Mouse (Mus musculus) heart, adult 8-10 months (tissue): ENCODE measurements around the gene Ifih1. TPM values are rescaled to one million over a fixed set of nuclear protein-coding genes. Genes with fewer than 3 reads are reported as not detected.
A peak's percentile ranks its signal among the peaks of the same experiment; 100 is the strongest.

Source experiments
- DNase-seq: peaks from one replicate; pipeline ENCODE4 v3.0.0; 2022; ENCODE audit warnings: low spot score
- total RNA-seq, 4 experiments: library from RNA; stranded (reverse); gene quantifications; 2 replicates each; pipeline ENCODE4 v1.2.4; 2022

The Ifih1 gene
- total RNA-seq, 4 experiments from 2014 or later: 4.7 to 8.1 (median 6.3) TPM

DNA sequence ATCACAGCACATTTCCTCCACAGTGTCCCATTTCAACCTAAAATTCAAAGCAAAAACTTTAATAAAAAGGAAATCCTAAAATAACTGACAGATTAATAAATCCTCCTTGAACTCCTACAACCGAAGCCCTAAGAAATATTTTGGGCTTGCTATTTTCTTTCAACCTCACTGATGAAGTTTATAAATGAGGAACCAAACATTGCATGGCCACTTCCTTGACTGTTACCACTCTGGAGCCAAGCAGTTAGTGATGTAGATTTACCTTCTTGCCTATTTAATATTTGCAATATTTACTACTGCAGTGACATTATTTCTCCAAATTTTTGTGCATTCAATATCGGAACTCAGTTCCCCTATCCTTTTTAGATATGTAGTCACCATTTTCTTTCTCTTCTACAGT lies 6.2 kb downstream of the Ifih1 start:
- no peak for DNase-seq

DNA sequence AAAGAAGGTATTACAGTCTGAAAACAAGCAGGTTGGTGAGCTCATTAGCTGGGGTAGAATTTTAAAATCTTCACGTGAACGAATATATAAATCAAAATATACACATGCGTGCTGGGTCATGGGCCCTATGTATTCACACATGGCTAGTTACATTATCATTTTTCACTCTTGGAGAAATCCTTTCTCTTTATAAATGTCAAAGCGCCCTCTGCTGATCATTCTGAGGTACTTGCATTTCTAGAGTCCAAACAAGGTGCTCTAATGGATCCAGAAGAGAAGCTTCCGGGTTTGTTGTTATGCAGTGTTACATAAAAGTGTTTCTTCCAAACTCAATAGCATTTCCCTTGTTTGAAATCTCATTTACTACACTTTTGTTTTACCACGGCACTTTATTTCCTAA lies 15.6 kb downstream of the Ifih1 start:
- DNase-seq: peak; percentile 40

DNA sequence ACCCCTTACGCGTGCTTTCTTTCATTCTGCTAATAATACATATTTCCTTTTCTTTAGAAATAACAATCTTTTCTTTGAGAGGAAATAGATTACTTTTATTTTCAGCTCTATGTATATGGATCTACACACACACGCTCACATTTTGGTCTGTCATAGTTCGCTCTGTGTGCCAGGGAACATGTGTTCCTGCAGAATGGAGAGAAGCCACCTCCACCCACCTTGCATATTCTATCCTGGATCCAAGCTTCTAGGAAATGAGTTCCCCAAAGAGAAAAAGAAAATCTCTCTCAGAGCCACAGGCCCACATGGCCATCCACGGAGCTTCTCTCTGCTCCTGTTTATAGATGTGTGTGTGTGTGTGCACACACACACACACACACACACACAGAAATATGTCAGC lies 17.7 kb downstream of the Ifih1 start:
- DNase-seq: no peak

DNA sequence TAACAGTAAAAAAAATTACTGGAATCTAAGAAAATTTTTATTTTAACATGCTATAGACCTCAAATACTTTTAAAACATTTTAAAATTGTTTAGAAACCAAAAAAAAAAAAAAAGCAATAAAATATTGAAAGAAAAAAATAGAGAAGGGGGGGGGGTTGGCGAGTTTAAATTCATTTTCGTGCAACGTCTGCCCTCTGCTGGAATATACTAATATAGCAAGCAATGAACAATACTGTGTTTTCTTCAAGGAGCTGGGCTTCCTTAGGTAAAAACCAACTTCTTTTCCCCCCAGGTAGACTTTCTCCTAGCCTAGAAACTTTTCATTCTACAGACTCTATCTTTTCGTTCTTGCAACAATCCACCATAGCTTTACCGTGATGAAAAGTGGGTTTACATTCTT lies 18.3 kb downstream of the Ifih1 start:
- peak; percentile 39 for DNase-seq

DNA sequence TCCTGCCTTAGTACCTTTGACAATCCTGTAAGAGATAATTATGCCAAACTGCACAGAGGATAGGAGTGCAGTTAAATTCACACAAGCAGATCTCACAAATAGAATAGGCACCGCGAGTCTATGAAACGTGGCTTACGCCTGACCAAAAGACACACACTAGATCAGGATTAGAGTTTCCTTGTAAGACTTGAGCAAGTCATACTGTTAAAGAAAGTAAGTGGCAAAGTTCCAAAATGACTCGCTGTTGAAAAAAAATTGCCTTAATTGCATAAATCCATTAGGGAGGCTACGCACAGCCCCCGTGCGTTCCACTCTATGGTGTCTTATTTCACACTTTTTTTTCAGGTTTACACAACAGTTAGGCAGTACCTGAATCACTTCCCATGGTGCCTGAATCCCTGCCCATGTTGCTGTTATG lies 23.0 kb downstream of the Ifih1 start:
- no peak for DNase-seq

DNA sequence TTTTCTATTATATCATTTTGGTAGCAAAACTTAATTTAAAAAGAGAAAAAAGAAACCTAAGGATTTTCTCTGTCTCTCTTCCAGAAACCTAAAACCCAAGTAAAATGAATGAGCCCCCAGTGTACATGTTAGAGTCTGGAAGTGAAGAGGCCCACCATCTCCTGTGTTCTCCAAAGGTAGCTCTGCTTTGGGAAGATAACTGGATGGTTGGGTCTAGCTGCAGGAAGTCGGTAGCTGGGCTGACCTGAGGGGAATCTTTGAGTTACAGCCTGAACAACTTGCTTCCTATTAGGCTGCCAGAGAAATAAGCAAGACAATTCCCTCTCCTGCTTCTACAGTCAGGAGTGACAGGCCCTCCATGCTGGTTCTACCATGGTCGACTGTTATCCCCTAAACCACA lies 26.4 kb downstream of the Ifih1 start:
- no peak for DNase-seq

DNA sequence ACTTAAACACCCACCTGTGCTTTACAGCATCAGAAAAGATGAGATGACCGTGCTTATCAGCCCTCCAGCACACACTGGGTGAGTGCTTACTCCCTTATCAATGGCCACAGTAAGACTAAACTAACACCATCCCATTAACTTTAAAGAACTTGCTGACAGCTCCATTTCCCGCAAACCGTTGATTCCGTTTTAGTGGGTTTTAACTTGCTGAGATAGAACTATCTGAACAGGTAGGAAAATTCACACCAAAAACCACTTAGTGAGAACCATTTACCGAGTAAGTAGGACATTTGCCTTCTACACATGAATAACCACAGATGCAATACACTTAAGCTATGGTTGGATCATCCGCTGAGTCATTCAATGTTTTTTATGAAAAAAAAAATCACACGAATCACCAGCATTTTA lies 27.1 kb downstream of the Ifih1 start:
- no peak for DNase-seq

DNA sequence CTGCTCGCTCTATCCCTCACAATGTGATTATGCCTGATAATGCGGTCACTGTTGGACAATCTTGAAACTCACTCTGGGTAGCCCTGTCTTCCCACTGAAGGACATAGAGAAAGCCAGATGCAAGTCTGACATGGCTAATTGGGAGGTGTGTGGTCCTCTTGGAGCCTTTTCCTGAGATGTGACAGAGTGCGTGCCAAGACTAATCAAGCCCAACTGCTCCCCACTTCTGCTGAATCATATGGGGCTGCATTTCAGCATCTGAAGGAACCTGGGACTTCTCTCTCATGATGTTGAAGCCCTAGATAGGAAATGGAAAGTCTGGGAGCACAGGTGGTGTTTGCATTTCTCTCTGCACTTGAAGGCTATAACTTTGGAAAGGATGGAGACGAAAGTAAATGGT lies 32.9 kb downstream of the Ifih1 start:
- DNase-seq: no peak

DNA sequence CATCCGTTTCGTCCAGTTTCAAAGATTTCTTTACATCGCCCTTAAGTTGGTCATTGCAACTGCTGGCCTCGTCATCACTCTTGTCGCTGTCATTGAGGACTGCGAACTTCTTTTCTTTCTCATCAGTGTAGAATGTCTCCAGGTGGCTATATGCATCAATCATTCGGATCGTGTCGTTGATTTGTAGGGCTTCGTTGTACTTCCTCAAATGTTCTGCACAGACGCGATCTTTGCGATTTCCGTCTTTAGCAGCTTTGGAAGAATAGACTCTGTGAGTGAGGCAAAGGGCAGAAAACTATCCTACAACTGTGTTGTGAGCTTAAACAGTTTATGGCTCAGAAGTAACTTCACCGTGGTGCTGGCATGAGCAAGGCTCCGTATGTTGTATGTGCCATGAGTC lies 39.9 kb downstream of the Ifih1 start:
- DNase-seq: no peak

DNA sequence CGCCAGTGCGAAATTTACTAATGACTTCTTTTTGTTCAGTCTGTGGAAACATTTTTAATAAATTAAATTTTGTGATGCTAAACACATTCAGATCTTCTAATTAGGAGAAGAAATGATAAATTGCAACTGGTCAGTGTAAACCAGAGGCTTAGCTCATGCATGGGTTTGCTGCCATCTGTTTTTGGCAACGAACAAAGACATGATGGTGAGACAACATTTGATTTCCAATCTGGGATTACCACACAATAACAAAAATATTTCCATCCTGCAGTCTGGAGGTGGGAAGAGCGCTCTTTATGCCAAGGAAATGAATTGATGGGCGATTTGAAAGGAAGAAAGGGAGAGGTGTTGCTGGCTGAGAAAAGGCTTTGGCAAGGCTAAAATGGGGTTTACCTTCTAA lies 42.5 kb downstream of the Ifih1 start:
- DNase-seq: no peak

DNA sequence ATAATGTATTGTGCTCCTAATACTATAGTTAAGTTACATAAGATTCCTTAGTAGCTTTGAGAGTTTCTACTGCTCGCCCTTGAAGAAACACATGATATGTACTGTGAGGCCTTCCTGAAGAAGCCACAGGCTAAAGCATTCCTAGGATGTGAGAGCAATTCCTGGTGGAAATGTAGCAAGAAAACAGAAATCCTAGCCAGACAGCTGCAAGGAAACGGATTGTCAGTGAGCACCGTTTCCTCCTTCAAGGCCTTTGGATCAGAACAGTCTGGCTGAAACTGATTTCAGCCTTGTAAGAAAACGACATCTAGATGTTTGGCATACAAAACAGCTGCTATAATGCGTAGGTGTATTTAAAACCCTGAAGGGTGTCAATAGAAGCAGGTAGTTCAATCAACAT lies 49.5 kb downstream of the Ifih1 start:
- DNase-seq: peak; percentile 24

DNA sequence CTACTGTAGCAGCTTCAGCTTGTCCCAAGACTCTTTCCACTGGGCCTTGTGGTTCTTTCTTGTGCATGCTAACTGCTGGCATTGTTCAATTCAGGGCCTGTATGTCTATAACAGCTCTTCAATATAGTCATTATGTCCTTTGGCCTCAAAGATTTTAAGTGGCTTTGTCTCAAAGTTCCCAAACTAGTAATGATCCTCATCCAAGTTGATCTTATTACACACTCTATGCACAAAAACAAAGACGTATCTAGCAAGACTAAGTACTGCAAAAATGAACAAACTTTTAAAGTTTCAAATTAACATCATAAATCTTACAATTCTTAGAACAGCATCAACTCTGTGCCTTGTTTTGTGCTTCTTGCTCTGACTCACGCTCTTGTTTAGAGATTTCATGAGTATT lies 51.6 kb downstream of the Ifih1 start:
- DNase-seq: no peak

DNA sequence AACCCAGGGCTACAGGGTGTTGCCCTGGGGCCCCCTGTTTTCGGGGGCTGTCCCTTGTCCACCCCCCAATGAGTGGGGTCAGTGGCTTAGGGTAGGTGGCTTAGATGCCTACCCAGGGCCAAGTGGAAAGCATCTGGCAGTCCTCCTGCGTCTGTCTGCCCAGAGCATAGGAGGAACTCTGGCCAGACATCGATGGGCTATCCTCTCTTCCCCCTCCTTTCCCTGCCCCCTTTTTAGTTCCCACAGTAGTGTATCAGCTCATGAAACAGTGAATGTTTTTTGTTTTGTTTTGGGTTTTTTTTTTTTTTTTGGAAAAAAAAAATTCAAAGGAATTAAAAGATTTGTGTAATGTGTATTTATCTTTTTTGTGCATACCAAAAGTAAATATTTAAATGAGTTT lies 54.5 kb downstream of the Ifih1 start:
- no peak for DNase-seq

DNA sequence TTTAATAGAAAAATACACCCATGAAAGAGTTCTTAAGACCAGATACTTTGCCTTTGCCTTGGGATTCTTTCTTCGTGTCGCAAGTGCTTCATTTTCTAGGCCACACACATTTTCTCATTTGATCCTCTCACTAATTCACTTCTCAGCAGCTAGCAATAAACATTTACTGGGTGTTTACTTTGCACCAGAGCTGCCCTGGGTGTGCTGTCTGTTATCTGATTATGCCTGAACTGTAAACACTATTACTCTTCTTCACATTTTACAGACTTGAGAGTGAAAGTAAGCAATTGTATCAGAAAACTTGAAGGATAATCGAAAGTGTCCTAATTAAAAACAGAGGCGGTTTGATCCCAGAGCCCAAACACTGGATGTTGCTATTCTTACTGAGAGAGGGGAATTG lies 56.7 kb downstream of the Ifih1 start:
- no peak for DNase-seq

DNA sequence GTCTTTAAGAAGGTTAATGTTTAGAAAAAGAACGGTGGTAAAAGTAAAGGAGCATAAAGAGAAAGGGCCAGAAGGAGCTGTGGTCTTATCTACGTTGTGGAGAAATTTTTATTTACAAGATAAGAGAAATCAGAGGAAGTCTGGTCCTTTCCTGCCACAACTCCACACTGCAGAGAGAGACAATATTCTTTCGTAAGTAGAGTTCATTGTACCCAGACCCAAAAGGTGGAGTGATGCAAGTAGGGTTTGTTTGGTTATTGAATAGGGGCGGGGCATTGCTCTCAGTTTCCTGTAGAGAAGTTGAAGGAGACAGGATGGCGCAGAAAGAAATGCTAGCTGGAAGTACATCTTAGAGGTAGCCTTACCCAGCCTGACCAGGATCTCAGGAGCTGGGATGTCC lies 60.3 kb downstream of the Ifih1 start:
- no peak for DNase-seq

DNA sequence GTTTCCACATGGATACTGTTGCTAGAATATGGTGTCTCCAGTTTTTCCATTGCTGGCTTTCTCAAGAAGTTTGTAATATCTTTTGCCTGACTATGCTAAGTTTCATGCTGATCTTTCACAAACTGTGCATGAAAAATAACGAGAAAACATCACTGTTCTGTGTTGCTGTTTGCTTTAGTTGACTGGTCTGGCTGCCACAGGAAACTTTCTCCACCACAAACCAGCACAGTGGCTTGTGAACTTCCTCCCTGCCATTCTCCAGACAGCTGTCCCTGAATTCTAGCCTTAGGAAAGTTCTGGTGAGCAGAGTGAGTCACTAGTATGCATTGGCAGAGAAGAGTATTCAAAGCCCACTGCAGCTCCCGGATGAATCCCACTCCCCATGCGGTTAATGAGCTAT lies 71.1 kb downstream of the Ifih1 start:
- DNase-seq: peak; percentile 32

DNA sequence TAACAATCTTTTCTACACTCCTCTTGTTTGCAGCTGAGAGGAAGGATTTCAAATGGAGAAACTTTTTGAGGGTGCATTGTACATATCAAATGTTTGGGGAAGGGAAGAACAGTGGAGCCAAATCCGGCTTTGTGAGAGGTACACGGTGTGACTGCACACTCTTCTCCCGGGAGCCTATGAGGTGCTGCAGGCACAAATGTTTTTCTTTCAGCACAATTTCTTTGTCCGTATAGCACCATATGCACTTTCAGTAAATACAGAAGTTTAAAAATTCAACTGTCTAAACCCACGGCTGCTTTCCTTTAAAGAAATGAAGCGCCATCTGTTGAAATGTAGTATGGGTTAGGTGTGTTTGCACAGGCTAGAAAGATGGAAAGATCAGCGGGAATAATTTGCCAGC lies 71.8 kb downstream of the Ifih1 start:
- no peak for DNase-seq

DNA sequence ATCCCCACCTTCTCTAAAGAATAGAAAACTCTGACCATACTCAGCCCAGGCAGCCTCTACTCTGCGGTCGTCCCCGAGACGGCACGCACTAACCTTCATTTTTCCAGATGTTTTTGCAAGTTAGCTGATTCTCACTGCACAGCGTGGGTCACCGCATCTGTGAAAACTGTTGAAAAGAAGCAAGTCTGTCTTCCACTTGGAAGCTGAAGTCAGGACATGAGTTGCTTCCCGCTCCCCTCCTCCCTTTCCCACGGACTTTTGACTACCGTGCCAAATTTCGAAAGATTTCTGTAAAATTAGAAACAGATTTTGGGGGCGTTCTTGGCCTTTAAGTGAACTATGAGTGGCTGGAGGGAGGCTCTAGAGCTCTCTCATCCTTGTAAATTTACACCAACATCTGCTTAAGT lies 72.3 kb downstream of the Ifih1 start, which contains the start of gene Fap:
Gene Fap (minus strand): TSS at position 323 of the 407 bp plus-strand sequence.
- DNase-seq: peak; percentile 60

DNA sequence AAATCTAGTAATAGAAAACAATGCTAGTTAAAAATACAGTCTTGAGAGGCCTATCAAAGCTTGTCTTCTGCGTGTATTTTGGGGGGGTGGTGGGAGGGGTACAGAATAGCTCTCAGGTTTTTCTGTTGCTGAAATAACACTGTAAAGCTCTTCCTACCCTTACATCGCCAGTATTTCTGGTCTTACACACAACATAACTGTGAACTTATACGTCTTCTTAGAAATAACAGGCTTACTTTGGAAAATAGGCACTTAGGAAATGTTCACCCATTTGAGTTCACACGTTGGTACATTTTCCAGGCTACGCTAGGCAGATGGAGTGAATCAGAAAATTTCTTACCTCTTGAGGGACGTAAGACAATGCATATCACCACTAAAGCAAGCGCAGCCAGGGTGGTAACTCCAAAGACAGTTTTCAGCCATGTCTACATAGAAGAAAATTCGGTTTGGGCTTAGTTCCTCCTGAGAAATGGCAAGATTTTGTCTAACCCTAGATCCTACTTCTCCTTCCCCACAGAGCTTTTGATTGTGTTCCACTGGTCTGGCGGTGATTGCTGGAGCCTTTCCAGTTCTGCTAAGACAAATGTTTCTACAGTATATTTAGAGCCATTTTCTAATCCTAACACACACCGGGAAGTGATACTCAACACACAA lies 72.8 kb downstream of the Ifih1 start:
- DNase-seq: no peak

DNA sequence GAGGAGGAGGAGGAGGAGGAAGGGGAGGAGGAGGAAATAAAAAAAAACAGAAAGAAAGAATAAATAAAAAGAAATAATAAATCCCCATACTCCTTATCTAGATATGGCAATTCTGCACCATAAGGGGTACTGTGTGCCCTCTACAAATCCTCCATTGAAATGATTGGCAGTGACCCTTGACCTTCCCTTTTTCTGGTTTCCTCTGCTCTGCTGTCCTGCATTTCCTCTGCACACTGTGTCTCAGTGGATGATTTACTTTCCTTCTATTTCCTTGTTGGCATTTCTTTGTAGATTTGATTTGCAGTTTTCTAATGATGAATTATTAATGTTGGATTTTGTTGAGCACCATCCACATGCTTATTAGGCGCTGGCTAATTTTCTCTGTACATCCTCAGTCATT lies 81.4 kb downstream of the Ifih1 start:
- DNase-seq: no peak

DNA sequence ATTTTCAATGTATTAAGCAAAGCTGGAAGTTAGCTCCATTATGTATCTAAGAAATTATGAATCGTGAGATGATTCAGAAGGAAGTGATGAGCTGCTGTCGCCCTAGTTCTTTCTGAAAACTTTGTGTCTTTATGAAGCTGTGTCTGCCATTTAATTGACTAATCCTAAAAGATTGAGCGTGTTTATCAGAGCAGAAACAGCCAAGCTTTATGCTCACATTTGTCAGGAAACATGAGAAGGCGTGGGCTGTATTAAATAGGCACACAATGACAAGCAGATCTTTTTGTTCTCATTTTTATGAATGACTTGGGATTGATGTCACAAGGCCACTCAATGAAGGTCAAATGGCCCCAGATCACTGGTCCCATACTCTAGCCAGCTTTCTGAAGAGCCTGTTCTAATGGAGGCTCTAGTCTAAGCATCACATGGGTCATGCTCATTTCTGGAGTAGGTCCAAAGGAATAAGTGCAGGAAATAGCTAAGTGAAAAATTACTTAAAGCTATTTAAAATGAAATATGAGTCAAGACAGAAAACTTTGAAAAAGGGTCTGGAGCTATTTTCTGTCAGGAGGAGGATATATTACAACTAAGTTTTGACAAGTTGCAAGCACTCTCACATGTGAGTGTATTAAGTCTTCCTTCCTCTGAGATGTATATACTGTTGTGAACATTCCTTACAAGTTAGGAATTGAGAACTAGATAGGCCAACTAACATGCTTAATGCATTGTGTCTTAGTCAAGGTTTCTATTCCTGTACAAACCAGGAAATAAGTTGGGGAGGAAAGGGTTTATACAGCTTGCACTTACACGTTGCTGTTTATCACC lies 83.2 kb downstream of the Ifih1 start:
- no peak for DNase-seq

DNA sequence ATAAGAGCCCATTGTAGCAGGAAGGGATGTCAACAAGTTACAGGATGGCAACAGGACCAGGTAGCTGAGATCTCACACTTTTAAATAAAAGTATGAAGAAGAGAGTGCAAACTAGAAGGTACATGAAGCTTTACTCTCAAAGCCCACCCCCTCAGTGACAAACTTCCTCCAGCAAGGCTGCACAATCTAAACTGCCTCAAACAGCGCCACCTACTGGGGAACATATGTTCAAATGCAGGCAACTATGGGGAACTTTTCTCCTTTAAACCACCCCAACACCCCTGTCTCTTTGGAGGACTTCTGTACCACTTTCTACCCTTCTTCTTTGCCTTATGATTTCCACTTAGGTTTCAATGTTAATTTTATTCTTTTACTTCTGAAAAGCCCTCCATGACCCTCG lies 88.6 kb downstream of the Ifih1 start:
- no peak for DNase-seq

DNA sequence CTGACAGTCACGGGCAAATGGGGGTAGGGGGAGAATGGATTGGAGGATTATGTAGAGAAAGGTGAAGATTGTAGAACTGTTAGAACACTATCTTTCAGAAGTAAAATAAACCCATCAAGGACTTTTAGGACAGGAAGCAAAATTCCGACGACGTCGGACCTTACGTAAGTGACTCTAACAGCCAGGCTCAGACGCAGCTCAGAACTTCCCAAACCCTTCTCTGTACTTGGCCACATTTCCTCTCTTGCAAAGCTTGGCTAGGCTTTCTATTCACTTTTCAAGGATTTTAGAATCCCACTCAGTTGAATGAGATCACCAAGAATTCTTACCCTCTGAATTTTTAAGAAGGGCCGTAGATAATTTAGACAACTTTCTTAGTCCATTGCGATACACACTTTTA lies 89.7 kb downstream of the Ifih1 start:
- DNase-seq: peak; percentile 35
